Mouse (Mus musculus) c-Kit-positive CD71-negative TER-119-negative erythroid progenitor cells, embryonic 14.5 days (primary cell): ENCODE data around the gene Gm45753.

Experiments used
- DNase-seq: peaks from one replicate; pipeline ENCODE4 v3.0.0-alpha.2; 2013; ENCODE audit warnings: low read depth

Gene Gm45753

GRCm38 (mm10) chr8:45274317-45274716, 33.9 kb downstream of the Gm45753 start:
- DNase-seq = no peak

GRCm38 (mm10) chr8:45269056-45269455, 39.2 kb downstream of the Gm45753 start:
- DNase-seq = no peak

DNA sequence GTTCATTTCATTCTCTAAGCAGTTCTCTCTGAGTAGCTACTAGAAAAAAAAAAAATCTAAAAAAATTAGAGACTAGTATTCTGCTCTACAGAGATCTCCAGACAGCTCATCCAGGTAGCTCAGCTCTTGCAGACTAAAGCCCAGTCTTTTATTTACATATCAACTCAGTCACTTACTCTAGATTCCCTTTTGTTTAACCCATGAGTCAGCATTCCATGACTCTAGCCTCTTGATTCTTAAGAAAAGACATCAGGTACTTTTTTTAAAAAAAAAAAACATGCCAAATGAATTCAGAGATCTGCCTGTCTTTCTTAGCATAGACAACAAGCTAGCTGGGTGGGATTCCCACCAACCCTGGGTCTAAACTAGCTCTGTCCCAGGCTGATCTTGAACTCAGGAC, 39.8 kb downstream of the Gm45753 start:
- DNase-seq = no peak

GRCm38 (mm10) chr8:45267611-45268391, 40.5 kb downstream of the Gm45753 start:
- no peak for DNase-seq

DNA sequence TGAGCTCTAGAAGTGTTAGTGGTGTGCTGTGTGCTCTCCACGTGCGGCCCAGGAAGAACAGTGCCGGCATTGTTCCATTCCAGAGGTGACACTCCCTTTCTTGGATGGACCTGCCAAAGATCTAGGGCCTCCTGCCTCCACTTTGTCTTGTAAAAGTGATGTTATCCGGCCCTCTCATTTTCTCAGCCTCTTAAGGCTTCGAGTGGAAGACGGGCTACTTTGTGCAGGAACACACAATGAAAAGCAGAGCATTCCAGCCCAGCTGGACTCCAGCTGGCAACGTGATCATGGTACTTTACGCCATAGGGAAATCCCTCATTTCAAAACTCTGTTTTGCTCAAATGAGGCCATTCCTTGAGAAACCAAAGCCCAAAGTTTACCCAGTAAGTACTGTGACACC, 41.3 kb downstream of the Gm45753 start:
- no peak for DNase-seq

DNA sequence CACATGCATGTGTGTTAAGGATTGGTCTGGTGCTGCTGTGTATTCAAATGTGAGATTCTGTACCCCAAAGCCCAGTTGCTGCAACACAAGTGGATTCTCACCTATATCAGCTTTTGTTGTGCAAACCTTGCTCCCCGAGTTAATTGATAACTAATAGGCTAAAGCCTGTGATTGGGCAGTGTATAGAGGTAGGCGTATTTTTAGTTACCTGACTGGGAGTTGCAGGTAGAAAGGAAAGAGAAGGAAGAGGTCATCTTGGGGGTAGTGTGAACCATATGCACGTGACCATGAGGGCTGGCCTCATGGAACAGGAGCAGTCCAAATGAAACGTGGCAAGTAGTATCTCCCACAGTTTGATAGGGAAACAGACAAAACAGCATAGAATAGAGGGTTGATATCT, 43.3 kb downstream of the Gm45753 start:
- no peak for DNase-seq

- no peak for DNase-seq
These were observed 45.4 kb downstream of the Gm45753 start for GRCm38 (mm10) chr8:45262851-45263250.

- DNase-seq = no peak
These were observed 46.3 kb downstream of the Gm45753 start, which contains the start of gene F11 for GRCm38 (mm10) chr8:45261920-45262319. Gene F11 (minus strand): TSS chr8:45262031.

DNA sequence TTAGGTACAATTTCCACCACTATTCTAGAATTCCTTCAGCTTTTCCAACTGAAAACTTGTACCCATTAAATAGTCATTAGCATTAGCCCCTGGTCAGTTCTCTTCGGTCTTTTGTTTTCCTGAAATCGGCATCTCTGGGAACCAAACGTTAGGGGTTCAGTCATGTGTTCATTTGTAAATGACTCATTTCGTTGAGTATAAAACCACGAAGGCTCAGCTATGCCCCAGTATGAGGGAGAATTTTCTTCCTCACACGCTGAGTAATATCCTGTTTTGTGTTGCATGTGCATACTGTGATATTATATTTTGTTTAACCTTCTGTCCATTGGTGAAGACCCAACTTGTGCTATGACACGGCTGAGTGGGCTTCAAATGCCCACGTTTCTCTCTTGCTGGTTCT, 49.8 kb downstream of the Gm45753 start:
- DNase-seq = no peak

DNA sequence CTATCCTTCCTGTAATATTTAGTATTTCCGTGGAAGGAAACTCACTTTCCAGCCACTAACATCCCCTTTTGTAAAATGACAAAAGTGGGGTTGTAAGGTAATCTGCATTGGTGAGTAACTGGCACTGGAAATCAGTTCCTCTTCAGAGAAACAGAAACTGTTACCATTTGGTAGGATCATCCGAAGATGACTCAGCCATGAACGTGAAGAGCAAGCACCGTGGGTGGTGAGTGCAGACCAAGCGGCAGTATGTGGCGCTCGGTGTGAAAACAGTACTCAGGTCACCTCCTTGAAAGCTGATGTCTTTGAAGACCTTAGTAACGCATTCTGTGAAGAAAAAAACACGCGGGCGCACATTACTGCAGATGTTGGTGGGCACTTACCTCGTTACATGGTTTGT, 53.2 kb downstream of the Gm45753 start:
- no peak for DNase-seq

GRCm38 (mm10) chr8:45254194-45254842, 53.9 kb downstream of the Gm45753 start:
- no peak for DNase-seq

DNA sequence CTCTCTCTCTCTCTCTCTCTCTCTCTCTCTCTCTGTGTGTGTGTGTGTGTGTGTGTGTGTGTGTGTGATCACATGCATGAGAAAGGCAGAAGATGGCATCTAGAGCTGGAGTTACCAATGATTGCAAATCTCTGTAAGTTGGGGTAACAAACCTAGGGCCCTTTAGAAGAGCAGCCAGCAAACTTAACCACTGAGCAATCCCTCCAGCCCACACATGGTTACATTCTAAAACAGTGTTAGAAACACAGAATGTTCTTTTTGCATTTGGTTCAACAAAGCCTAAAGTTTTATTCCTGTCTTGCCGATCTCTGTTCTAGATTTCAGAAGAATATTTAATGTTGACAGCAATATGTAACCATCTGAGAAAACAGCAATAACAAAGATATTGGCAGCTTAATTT, 54.7 kb downstream of the Gm45753 start:
- DNase-seq = no peak

- DNase-seq = no peak
These were observed 55.2 kb downstream of the Gm45753 start for GRCm38 (mm10) chr8:45253111-45253510.

DNA sequence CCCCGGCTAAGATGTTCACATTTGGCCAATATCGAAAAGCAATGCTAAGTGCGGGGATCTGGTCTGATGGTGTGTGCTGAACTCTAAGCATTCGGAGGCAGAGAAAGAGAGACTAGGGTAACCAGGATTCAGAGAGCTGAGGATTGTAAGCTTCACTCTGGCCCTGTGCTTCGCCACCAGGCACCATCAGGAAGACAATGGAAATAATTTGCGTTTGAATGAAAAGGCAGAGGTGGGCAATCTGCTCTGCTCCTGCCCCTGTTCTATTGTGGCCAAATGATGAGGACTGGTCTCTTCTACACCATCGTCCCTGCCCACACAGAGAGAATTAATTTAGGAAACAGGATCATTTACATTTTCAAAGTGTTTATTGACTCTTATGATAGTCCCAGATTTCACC, 62.0 kb downstream of the Gm45753 start:
- DNase-seq = no peak

DNA sequence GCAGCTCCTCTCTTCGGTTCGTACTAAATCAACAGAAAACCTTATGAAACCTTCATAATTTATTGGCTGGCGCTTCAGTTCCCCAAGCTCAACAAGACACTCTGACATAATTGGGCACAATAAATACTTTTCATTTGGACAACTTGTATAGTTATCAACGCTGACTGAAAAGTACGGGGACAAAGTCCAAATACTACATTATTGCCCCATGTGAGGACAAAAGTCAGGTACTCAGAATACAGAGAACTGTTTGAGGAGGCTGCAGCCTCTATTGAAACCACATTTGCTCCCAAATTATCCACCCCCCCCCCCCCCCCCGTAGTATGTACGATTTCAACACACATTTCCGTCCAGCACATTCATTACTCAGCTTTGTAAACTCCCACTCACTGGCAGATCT, 68.9 kb downstream of the Gm45753 start:
- no peak for DNase-seq

GRCm38 (mm10) chr8:45238282-45238681, 70.0 kb downstream of the Gm45753 start:
- peak; percentile 3 for DNase-seq

DNA sequence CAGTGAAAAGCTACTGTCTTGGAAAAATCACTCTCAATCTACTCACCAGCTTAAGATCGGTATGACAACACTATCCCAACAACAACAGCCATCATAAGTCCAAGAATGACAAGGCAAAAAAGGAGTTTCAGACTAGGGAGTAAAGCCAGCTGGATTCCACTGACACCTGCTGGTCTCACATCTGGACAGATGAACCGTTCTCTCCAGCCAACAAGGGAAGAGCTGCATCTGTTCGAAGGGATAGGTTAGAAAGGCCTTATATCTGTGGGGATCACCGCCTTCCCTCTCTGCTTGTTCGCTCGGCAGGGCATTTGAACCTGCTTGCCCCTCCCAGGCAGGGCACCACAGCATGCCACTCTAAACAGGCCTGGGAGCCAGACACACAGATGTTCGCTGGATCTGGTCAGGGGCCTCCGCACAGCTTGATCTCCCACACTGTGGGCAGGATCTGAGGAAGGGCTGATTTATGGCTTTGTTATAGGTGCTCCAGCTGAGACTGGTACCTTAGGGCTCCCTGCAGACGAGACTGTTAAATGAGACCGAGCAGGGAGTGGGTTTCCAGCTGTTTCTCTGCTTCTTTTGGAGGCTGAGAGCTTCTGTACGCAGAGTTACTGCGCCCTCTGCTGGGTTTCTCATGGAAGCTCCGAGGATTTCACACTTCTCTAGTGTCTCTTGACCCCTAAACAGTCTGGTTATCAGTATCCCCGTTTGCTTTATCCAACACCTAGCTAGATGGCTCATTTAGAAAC, 71.9 kb downstream of the Gm45753 start:
- peak; percentile 10 for DNase-seq

- no peak for DNase-seq
These were observed 73.0 kb downstream of the Gm45753 start for GRCm38 (mm10) chr8:45235228-45235627.

DNA sequence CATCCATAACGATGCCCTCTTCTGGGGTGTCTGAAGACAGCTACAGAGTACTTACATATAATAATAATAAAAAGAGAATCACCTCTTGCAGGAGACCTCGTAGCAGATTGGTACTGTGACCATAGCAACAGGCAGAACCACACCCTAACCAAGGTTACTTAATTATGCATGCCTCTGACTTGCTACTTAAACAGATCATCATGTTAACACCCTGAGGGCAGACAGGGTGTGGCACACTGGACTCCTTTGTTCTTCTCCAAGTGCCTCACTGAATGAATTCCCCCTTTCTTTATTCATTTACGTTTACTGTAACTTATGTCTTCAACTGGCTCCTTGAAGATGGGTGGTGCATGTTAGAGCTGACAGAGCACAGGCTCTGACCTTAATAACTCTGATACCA, 75.0 kb downstream of the Gm45753 start:
- no peak for DNase-seq
